Mouse (Mus musculus) retina, embryonic 14.5 days (tissue): Measurements from ENCODE around the gene Clstn3.
"Not testable (repeated sequence)": the region's sequence is repeated elsewhere in the genome, so short reads cannot be mapped to it uniquely, and the experiment has no call there.

Experiments
- DNase-seq: peaks from one replicate; pipeline ENCODE4 v3.0.0-alpha.2; 2015; ENCODE audit warnings: low spot score

The Clstn3 gene

DNA sequence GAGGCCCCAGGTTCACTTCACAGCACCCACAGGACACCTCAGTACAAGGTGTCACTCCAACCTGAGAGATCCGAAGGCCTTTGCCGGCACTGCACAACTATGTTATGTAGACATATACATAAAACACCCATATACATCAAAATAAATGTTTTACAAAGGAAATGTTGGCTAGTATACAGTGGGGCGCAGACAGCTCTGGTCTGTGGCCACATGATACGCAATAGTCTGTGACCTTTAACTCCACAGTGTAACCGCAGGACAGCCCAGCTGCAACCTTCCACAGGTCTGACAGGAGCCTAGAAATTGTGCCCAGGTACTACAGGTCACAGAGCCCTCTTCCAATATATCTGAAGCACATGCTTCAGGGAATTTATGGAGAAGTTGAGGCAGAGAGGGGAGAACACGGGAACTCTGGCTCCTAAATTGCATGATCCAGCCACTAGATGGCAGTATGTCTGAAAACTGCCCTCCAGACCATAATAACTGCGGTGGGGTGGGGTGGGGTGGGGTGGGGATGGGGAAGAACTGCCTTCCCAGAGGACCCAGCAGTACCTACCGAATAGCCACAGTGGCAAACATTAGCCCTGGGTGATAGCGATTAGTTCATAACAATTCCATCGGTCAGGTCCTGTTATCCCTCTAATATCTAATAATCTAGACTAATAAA, 16.3 kb downstream of the Clstn3 start:
- peak; percentile 36 for DNase-seq

DNA sequence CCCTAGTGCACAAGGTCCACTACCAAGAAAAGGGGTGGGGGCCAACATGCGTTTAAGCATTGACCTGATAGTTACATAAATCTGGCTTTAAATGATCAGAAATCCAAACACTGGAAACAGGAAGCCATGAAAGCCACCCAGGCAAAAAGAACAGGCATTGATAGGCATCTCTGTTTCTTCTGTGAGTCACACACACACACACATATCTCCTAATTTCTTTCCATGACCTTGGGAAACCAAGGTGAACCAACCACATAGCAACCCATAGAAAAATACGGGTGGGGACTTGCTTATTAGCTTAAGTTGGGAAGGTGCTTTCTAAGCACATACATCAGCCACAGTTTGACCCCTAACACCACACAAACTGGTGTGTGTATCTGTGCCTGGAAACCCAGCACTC, 17.2 kb downstream of the Clstn3 start:
- DNase-seq = no peak

DNA sequence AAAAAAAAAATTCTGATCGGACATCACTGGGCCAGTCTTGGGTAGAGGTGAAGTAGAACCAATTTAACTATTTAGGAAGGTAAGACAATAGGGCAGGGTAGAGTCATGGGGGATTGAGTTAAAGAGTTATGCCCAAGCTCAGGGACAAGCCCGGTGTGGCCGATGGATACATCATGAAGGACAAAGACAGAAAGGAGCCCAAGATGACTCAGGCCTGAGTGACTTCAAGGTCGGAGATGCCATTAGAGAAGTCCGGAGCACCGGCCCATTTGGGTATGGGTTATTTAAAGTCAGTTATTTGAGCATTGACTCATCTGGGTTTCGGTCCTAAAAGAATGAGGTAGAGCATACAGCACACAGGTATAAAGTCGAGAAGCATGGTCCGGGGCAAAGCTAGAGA, 18.1 kb downstream of the Clstn3 start:
- DNase-seq = no peak

DNA sequence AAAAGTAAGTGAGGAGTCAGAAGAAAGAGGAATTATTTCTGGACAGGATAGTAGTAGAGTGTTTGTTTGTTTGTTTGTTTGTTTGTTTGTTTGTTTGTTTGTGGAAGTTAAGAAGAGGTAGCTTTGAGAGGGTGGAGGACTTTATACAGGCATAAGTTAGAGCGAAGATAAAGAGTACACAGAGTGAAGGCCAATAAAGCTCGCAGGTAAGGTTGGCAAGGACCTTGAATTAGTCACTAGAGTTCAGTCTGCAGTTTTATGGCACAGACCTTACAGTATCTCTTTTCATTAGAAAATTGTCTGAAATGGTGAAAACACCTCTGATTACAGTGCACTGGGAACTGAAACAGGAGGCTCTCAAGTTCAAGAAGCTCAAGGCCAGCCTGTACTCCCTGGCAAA, 18.6 kb downstream of the Clstn3 start:
- DNase-seq = no peak

DNA sequence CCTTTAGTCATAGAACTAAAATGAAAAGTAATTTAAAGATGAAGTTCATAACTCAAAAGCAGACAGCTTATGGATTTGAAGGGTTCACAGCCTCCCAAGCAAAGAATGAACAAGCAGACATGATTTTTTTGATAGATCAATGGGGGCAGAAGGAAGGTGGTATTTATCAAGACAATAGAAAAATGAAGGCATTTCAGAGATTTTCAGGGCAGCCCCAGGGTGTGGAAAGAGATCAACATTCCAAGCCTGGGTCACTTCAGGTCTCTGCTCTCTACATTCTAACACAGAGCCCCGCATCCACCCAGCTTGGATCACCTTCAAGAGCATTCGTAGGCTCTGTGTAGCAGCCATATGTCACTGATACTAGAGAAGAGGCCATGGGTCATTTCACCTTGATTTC, 21.3 kb downstream of the Clstn3 start:
- no peak for DNase-seq

DNA sequence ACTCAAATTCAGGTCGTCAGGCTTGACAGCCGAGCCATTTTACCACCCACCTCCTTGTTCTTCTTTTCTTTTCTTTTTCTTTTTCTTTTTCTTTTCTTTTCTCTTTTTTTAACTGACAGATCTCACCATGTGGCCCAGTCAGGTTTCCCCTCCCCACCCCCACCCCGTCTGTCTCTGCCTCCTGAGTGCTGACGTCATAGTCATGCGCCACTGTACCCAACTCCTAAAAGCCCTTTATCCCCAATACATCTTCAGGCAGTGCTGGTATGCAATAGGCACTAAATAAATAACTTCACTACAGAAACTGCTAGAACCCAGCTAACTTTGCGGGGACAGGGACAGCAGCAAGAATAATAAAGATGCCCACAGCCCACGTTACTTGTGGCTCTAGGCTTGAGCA, 28.3 kb downstream of the Clstn3 start:
- DNase-seq = no peak

DNA sequence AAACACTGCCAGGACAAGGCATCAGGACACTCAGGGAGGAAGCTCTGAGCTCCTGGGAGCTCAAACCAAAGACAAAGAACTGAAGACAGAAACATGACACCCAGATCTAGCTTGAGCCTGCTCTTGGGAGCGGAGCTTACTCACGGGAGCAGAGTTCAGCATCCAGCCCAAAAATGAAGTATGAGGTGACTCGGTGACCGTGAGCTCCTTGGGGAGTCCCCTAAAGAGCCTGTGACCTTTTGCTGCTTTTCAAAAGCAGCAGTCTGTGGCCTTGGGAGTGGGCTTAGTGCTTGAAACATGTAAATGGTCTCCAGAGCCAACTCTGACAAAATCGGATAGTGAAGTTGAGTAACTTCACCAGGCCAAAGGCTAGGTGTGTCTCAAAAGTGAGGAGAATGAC, 29.4 kb downstream of the Clstn3 start:
- DNase-seq = no peak

DNA sequence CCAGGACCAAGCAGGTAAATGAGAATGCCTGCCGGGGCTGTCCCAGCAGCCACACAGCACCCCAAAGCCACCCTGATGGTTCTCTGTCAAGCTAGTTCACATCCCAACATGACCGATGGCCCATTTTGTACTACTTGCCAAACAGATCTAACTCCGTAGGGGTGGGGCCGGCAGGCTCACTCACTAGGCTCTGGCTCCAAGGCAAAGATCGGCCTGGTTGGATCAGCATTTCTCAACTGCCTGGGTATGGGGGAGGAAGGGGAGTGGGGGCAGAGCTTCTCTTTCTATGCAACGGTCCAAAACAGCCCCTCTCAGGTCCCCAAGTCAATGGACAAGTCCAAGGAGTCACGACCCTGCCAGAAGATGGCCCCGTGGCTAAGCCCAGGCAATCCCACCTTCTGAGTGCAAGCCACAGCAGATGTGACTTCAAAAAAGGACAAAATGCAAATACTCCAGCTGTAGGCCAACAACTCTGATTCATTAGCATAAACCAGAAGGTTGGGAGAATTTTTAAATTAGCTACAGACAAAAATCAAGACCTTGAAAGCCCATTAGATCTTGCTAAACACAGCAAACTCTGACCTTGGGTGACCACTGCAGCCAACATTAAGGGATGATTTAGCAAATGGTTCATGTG, 30.8 kb downstream of the Clstn3 start:
- DNase-seq = no peak

DNA sequence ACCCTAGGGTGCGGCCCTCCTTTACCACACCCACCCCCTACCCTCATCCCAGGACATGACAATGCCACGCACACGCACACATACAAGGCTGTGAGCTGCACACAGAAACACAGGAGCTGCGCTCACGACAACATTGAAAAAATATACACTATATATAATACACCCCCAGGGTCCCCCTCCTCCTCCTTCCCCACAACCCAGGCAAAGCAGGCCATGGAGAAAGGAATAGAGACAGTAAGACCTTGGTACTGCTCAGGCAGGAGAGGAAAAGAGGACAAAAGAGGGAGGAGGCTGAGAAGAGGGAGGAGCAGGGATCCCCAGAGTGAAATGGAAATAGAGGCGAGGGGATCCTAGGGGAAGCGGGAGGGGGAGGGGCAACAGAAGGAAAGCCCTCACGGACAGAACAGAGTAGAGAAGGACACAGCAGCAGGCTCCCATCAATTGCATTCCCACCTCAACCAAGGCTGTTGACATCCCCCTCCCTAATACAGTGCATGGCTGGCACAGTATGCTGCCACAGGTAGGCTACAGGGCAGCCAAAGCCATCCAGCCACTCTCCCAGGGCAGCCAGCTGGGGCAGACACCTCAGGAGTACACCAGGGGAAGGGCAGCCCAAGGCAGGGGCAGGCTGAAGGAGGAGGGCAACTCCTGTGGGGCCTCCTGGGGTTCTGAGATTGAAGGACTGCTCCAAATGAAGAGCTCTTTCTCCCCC, 33.7 kb downstream of the Clstn3 start:
- peak; percentile 19 for DNase-seq

DNA sequence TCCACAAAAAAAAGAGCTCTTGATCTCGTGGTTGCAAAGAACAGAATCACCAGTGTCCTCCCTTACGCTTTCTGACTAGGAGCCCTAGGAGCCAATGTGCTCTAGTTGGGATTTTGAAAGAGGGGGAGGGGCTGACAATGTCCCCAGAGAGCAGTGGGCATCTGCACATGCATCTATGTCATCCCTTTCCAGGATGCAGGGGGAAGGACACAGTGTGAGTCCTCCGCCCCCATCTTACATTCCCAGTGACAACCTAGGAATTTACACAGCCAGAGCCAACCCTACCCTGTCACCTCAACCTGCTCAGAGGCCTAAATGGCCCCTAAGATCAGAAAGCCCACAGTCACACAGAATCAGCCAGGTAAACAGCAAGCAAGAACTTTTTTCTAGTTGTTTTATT, 34.2 kb downstream of the Clstn3 start:
- DNase-seq = no peak

- DNase-seq = no peak
Measured at GRCm38 (mm10) chr6:124427791-124428576, 36.6 kb downstream of the Clstn3 start.

- no peak for DNase-seq
Measured at GRCm38 (mm10) chr6:124427289-124427688, 37.3 kb downstream of the Clstn3 start.

- DNase-seq = no peak
Measured at GRCm38 (mm10) chr6:124426604-124427003, 38.0 kb downstream of the Clstn3 start.

GRCm38 (mm10) chr6:124425523-124425922, 39.1 kb downstream of the Clstn3 start:
- no peak for DNase-seq

DNA sequence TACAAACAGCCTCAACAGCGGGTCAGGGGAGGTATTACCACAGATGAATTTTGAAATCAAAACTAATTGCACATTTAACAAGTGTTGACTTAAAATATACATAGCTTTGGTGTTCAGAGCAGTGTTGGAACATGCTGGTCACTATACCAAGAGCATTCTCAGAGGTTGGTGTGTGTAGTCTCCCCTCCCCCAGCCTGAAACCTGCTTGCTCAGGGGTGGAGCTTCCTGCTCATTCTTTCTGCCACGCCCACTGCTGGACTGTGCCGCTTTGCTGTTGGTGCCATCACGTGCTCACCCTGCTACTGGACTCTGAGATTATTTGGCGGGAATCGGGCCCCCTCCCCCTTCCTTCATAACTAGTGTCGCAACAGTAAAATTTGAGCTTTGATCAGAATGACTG, 39.6 kb downstream of the Clstn3 start:
- not testable (repeated sequence) for DNase-seq

- no peak for DNase-seq
Measured at GRCm38 (mm10) chr6:124424068-124424498, 40.5 kb downstream of the Clstn3 start.

GRCm38 (mm10) chr6:124418686-124419085, 45.9 kb downstream of the Clstn3 start:
- DNase-seq = no peak

GRCm38 (mm10) chr6:124415347-124416088, 49.1 kb downstream of the Clstn3 start:
- peak; percentile 78 for DNase-seq

GRCm38 (mm10) chr6:124414927-124415325, 49.7 kb downstream of the Clstn3 start, which contains the start of gene Pex5:
Gene Pex5 (minus strand): TSS chr6:124415067.
- DNase-seq = peak; percentile 97

DNA sequence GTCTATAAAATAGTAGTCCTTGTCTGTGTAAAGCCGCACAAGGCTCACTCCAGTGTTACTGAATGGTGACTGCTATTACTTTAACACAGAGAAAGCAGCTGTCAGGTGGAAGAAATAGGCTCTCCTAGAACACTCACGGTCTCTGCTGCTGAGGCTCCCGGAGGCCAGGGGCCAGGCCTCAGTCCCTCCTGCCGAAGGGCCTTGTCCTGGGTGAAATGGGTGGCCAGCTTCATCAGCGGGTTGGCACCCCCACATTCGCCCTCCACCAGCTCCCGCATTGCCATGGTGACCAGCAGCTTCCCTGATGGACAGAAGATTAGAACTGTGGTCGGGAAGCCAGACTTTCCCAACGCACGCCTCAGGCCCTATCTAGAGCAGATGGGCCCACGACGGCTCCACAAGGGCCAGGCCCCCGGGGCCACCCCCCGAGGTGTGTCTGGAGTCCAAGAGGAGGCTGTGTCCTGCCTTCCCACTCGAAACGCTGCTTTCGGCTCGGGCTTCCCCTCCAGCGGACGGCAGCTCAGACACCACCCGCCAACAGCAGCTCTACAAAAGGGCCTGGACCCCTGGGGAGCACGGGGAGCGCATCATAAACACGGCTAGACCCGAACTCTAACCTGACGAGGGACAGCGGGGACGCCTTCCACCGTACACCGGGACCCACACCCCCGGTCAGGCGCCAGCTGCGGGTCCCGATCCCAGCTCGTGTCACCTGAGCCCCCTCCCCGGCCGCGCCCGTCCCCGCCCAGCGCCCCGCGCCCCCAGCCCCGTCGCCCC, 50.3 kb downstream of the Clstn3 start:
- peak; percentile 50 for DNase-seq

DNA sequence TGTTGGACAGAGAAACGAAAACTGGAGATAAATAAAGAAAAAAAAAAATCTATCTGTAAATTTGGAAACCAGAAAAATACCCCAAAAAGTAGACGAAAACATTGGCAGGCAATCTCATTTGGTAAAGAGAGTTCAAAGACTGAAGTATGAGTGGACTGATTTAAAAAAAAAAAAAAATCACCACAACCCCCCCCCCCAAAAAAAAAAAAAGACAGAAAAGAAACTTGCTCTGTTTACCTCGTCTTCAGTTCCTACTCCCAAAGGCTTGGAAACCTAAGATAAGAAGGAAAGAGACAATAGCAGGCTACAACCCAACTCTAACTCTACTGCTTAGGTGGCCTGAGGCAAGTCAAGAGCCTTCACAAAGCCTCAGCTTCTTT, 50.8 kb downstream of the Clstn3 start:
- DNase-seq = no peak
